Mouse (Mus musculus) MEL (cell line): ENCODE measurements around the gene Abcb6.

Source experiments
- MAX ChIP-seq: IDR thresholded peaks from 2 replicates; pipeline ENCODE4 v1.6.1; 2011; ENCODE audit warnings: low read length, improper control_type of control experiment
- SIN3A ChIP-seq: IDR thresholded peaks from 2 replicates; pipeline ENCODE4 v1.6.1; 2012; ENCODE audit warnings: low read length, improper control_type of control experiment, inconsistent platforms

DNA sequence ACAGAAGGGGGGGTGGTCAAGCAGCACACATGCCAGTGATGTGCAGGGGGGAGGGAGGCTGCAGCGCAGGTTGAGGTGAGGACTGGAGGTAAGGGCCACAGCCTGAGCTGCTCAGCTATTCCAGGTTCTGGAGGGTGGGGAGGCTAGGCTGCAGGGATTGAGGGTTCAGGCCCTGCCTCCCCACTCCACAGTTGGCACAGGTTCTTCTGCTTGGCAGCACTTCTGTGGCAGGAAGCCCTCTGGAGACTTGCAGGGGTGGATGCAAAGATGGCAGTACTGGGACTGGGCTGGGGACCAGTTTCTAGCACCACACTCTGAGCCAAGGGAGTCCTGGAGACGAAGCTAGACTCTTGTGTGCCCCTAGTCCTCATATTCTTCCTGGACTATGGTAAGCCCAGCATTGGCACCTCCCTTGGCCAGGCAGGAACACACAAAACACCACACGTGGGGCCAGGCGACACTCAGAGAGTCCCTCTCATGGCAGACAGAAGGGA, 1.2 kb upstream of the Abcb6 start:
- TF ChIP-seq MAX (no peak), SIN3A (no peak)
